Mouse (Mus musculus) ES-E14 (cell line): Measurements from ENCODE around the gene Slc26a10.

Source experiments
- CHD2 ChIP-seq: IDR thresholded peaks from 2 replicates; pipeline ENCODE4 v1.6.1; 2014; ENCODE audit warnings: mild to moderate bottlenecking, low read depth, low read length, inconsistent platforms
- ZC3H11A ChIP-seq: IDR thresholded peaks from 2 replicates; pipeline ENCODE4 v1.6.1; 2012; ENCODE audit warnings: low read depth, mild to moderate bottlenecking, inconsistent platforms, low read length, borderline replicate concordance

DNA sequence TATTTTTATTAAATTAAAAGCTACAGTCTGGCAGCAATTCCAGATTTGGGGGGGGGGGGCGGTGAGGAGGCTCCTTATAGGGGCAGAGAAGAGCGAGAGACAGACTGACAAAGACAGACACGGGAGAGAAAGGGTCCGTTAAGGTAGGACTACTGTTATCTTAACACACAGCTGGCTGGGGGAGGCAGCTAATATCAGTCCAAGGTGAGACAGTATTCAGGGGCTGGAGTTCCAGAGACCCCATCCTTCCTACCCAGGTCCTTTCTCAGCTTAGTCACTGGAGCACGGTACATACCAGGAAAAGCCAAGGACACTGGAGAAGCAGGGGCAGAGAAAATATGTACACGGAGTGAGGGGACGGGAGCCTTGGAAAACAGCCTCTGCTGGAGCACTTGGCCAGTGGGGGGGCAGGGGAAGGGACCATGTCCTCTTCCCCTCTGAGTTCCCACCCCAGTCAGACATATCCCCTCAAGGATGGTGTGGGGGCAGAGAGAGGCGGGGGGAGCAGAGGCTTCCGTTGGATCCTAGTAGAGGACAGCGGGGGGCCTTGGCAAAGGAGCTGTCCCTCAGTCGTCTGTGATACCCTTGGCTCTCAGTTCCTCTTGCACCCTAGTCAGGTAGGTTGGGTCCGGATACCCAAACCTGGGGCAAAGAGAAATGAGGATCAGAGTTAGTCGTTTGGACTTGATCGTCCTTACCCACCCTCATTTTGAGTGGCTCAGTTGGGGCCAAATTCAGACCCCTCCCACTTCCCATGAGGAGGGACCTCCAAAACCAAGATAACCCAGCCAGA, 10.1 kb upstream of the Slc26a10 start:
- TF ChIP-seq CHD2 (no peak), ZC3H11A (no peak)
